19 mouse cellular contexts compared by ENCODE assay signal in the genomic region with DNA sequence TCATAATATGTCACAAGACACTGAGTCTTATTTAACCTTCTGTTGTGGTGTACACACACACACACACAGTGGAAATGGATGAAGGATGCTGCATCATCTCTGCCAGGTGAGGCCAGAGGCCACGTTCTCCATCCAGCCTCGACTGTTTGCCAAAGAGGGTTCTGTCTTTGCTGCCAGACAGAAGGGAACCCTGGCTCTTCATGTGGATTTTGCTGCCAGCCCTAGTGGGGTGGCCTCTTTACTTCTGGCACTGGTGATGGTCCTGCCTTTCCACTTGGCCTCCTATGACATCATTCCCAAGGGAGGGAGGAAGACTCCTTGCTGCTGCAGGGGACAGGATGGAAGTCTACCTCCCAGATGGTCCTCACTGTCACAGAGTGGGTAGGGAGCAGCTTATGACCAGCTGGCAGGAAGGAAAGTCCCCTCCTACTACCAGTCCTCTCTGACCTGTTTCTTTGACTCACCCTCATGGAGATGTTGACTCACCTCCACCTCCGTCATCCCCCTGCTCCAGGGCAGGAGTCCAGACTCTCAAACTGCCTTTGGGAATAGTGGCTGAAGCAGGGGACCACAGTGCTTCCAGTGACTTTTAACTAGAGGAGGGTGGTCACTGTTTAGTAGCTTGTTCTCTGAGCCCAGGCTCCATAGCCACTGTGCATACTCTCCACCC.
"Had no signal": no experiment of that assay in that cellular context is flagged by ENCODE, and none has a peak within 500 bp of the region (broad histone marks: within the 10 kb centered on the region; RNA-seq: fewer than 3 reads in every experiment).

No protein-coding gene starts in this region.

- DNase-seq: kidney, adult 9 months; kidney, postnatal 14 days; layer of hippocampus, adult 9-11 months; liver; liver, embryonic 13.5 days; lung, embryonic 14.5 days; retina, postnatal 1 day; thymus, adult 2 months; thymus, postnatal 14 days; thymus, postnatal 4 days had no signal

- ATAC-seq: lung, postnatal 0 days; midbrain, embryonic 16.5 days had no signal

- H3K27ac ChIP-seq: layer of hippocampus, adult 2 months; limb, embryonic 13.5 days; liver, embryonic 13.5 days; macrophage; midbrain, embryonic 12.5 days; neural tube, embryonic 13.5 days; stomach, postnatal 0 days had no signal

- H3K4me3 ChIP-seq: layer of hippocampus, adult 2 months; limb, embryonic 13.5 days; liver, embryonic 13.5 days; midbrain, embryonic 12.5 days; myocyte; neural tube, embryonic 13.5 days had no signal

- H3K27me3 ChIP-seq: limb, embryonic 13.5 days; liver, embryonic 13.5 days; midbrain, embryonic 12.5 days; neural tube, embryonic 13.5 days had no signal

- H3K9me3 ChIP-seq: limb, embryonic 13.5 days; liver, embryonic 13.5 days; midbrain, embryonic 12.5 days; neural tube, embryonic 13.5 days had no signal

- H3K4me2 ChIP-seq: limb, embryonic 13.5 days; liver, embryonic 13.5 days; lung, embryonic 14.5 days; midbrain, embryonic 12.5 days; neural tube, embryonic 13.5 days had no signal

- H3K36me3 ChIP-seq: limb, embryonic 13.5 days; liver, embryonic 13.5 days; midbrain, embryonic 12.5 days; neural tube, embryonic 13.5 days had no signal

- H3K9ac ChIP-seq: limb, embryonic 13.5 days; liver, embryonic 13.5 days; lung, embryonic 14.5 days; midbrain, embryonic 12.5 days; neural tube, embryonic 13.5 days had no signal

- H3K4me1 ChIP-seq: liver, embryonic 13.5 days had no signal
